Mouse (Mus musculus) lung, postnatal 14 days (tissue): Measurements from ENCODE around the gene Prkag2.

Source experiments
- DNase-seq: peaks from one replicate; pipeline ENCODE4 v3.0.0; 2021

Prkag2 gene

GRCm38 (mm10) chr5:25100516-25101125 lies at the start of gene Prkag2:
Gene Prkag2 (minus strand): TSS chr5:25100642.
- peak; percentile 71 for DNase-seq

DNA sequence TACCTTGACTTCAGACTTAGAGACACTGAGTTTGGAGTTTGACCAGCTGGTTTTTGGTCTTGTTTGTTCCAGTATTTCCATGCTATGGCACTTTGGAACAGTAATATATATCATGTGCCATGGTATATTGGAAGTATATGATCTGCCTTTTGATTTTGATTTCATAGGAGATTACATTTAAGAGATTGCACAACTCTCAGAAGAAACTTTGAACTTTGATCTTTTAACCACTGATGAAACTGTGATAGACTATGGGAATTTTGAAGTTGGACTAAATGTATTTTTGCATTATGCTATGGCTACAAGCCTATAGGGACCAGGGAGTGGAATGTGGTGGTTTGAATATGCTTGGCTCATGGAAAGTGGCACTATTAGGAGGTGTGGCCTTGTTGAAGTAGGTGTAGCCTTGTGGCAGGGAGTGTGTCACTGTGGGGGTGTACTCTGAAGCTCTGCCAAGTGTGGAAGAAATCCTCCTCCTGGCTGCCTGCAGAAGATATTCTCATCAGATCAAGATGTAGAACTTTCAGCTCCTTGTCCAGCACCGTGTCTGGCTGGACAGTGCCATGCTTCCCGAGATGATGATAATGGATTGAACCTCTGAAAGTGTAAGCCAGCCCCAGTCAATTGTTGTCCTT lies 49.0 kb upstream of the Prkag2 start:
- DNase-seq = no peak

- no peak for DNase-seq
These were observed 46.3 kb upstream of the Prkag2 start for GRCm38 (mm10) chr5:25146705-25147104.

DNA sequence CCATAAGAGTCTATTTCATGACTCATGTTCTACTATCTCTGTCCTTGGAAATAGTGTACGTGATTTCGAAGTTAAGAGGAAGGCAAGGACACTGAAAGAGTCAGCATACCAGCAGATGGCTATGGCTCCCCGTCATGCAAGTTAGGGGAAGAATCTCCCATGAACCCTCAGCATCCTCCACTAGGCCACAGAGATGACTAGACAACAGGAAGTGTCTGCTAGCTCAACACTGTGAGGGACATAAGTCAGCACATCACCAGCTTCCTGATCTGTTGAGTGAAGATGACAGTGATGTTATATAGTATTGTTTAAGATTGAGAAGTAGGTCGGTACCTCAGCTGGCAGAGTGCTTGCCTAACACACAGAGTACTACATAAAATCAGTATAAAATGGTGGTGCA lies 27.4 kb upstream of the Prkag2 start:
- DNase-seq = no peak

DNA sequence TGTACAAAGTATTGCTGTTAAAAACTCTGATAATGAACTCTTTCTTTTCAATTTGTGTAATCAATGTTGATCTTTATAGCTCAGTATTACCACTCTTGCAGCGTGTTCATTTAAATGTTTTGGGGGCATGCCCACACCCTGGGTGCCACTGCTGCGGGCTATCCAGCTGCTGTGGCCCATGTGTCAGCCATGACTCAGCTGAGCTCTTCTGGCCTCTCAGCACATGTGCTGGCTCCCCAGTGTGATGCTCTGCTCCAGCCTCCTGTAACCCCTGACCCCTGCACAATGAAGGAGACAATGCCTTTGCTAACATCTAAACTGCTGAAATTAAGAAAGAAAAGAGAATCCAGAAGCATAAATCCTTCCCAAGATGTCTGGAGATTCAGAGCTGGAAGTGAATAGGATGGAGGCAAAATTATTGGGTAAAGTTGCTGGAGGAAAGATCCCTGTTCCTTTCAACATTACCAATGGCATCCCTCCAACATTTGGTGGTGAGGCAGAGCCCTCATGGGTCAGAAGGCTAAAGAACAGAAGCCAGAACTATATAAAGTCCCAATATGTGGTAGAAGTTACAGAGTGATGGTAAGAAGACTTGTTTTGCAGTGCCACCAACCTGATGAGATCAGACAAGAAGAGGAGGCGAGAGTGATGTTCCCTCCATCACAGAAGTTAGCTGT lies 25.6 kb upstream of the Prkag2 start:
- DNase-seq = no peak

- no peak for DNase-seq
These were observed 22.1 kb upstream of the Prkag2 start for GRCm38 (mm10) chr5:25122534-25122933.

GRCm38 (mm10) chr5:25119148-25119547 lies 18.7 kb upstream of the Prkag2 start:
- no peak for DNase-seq

- DNase-seq = no peak
These were observed 15.6 kb upstream of the Prkag2 start for GRCm38 (mm10) chr5:25115997-25116396.

DNA sequence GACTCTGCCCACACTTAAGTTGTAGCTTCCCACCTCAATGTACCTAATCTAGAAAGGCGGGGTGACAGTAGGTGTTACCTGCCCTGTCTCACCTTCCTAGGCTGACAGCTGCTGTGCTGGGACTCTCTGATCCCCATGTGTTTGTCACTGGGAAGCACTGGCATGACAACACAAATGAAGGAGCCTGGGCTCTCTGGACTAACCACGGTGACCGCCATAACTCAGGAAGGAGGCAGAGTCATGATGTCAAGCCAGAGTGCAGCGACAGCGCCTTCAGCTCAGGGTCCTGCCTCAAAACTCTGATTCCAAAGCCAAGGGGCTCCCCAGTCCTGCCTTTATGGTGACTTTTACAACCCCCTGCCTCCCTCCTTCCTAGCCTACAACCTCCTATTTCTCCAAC lies 14.8 kb upstream of the Prkag2 start:
- DNase-seq = no peak

DNA sequence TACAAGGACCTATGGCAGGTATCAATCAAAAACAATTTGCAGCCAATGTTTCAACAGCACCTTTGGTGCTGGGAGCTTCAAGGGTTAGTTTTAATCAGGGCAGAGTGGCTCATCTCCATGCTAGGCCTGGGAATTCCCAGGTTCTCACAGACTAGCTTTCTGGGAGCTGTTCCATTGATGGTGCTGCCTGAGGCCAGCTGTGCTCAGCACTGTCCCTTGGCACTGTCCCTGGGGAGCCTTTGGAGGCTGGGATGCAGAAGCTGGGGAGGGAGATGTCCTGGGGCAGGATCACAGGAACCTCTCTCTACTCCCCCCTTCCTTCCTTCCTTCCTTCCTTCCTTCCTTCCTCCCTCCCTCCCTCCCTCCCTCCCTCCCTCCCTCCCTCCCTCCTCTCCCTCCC lies 13.7 kb upstream of the Prkag2 start:
- DNase-seq = no peak

GRCm38 (mm10) chr5:25110314-25110713 lies 9.9 kb upstream of the Prkag2 start:
- DNase-seq = no peak

DNA sequence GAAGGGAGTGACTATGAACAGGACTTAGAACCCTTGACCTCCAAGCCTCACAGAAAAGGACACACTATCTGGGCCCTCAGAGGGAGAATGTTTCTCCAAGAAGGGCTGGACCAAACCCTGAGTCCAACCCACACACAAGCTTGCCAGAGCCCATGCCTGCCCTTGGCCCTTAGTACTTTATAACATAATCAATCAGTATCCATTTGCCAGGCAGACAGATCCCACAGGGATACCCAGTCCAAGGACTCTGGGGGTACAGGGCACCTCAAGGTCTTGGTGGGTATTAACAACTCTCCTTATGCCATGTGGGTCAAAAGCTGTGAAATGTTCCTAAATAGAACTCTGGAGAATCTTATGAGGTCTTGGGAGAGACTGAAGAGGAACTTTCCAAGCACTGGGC lies 5.3 kb upstream of the Prkag2 start:
- DNase-seq = no peak

- DNase-seq = peak; percentile 63
These were observed 683 bp upstream of the Prkag2 start for GRCm38 (mm10) chr5:25101126-25101523.

- DNase-seq = no peak
These were observed 306 bp downstream of the Prkag2 start for GRCm38 (mm10) chr5:25100157-25100515.

DNA sequence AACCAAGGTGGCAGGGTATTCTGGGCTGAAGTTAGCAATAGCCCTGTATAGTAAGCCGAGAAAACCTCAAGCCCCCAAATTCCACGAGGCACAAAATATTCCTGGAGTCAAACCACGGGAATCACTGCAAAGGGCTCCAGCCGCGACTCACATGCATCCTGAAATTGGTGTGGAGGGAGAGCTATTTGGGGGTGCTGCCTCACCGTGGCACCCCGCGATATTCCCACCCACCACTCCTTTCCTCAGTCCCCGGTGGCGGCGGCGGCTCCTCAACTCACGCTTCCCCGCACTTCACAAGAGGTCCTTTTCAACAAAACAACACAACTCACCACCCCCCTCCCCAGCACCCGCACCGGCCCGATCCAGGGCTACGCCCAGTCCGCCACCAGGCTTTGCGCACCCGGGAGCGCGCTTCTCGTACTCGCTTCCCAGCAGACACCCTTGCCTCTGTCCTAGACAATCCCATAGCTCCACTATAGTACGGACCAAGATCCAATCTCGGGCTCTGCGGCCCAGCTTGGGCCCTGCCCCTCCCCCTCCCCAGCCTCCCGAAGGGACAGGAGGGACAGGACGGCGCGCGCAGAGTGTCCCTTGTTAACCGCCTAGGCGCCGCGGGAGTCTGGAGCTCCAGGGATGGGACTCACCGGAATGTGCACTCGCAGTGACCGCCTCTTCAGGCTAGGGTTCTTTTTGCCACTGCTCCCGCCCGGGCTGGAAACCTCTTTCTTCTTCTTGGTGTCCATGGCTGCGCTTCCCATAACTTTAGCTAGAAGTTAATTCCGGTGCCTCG lies 880 bp downstream of the Prkag2 start:
- DNase-seq = peak; percentile 60

DNA sequence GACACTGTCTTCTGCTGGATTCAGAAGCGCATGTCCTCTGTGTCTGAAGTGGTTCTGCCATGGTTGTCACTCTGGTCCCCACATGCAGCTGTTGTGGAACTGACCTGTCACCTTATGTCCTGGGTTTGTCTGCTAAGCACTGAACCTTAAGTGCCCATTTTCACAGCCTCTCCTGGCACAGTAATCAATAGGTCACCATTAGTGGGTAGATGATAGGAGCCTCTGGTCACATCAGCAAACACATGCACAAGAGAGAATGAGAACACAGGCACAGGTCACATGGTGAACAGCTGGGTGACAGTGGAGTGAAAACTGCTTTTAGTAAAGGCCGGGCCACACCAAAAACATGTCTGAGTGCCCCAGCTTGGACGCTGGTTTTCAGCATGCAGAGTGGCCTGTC lies 2.6 kb downstream of the Prkag2 start:
- no peak for DNase-seq

- DNase-seq = no peak
These were observed 4.0 kb downstream of the Prkag2 start for GRCm38 (mm10) chr5:25096431-25096830.

- DNase-seq = no peak
These were observed 7.7 kb downstream of the Prkag2 start for GRCm38 (mm10) chr5:25092630-25093245.

- peak; percentile 30 for DNase-seq
These were observed 11.0 kb downstream of the Prkag2 start for GRCm38 (mm10) chr5:25089258-25089972.

DNA sequence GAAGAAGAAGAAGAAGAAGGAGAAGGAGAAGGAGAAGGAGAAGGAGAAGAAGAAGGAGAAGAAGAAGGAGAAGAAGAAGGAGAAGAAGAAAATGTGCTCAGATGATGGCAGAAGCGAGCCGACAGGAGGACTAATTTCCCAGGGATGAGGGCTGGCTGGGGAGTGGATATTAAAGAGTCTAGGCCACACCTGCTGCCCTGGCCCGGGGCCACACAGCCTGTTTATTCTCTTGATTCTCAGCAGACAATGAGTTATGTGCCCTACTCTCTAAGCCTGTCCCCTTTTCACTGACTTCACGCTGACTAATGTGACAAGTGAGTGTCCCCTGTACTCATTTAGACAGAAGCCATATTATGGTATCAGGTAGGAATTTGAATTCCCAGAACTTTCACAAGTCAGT lies 11.8 kb downstream of the Prkag2 start:
- no peak for DNase-seq

GRCm38 (mm10) chr5:25088111-25088510 lies 12.3 kb downstream of the Prkag2 start:
- DNase-seq = no peak

- no peak for DNase-seq
These were observed 13.4 kb downstream of the Prkag2 start for GRCm38 (mm10) chr5:25087064-25087463.

- peak; percentile 84 for DNase-seq
These were observed 14.2 kb downstream of the Prkag2 start for GRCm38 (mm10) chr5:25086234-25086633.
